In genomic region chr5:143179179-143179578, GRCm38 (mm10) we compare ENCODE assay signal across 10 mouse cellular contexts. TPM values are rescaled to one million over a fixed set of nuclear protein-coding genes. Genes with fewer than 3 reads are reported as not detected.
A peak's percentile ranks its signal among the peaks of the same experiment; 100 is the strongest.
DNase-seq lines count a peak whose midpoint lies in the region; ATAC-seq lines count a peak whose summit lies in the region.
"Had no signal": no experiment of that assay in that cellular context is flagged by ENCODE, and none has a peak within 500 bp of the region (broad histone marks: within the 10 kb centered on the region; RNA-seq: fewer than 3 reads in every experiment).

No protein-coding gene starts in this region.

- peaks cover 7% of the 10 kb centered on the region; the same call in 1 of the 2 replicates for H3K9me3 ChIP-seq in embryonic facial prominence, embryonic 14.5 days (ENCODE audit: control insufficient read depth, low read length)
- H3K9me3 ChIP-seq in limb, embryonic 15.5 days, result no peaks in the 10 kb centered on the region
- H3K9me3 ChIP-seq in stomach, embryonic 15.5 days, result no peaks in the 10 kb centered on the region

- peaks cover 12% of the 10 kb centered on the region; the same call in 1 of the 2 replicates for H3K4me1 ChIP-seq in embryonic facial prominence, embryonic 14.5 days (ENCODE audit: control insufficient read depth, insufficient read depth, low read length)
- H3K4me1 ChIP-seq in limb, embryonic 15.5 days, result peaks cover 11% of the 10 kb centered on the region
- H3K4me1 ChIP-seq in stomach, embryonic 15.5 days, result peaks cover 10% of the 10 kb centered on the region

- peak overlapping the region; percentile 85 for H3K4me2 ChIP-seq in embryonic facial prominence, embryonic 14.5 days (ENCODE audit: low read depth, low read length)
- H3K4me2 ChIP-seq in limb, embryonic 15.5 days, result peak overlapping the region; percentile 79; the same call in 1 of the 2 replicates
- peak overlapping the region; percentile 82 for H3K4me2 ChIP-seq in stomach, embryonic 15.5 days

- no peak for ATAC-seq in embryonic facial prominence, embryonic 14.5 days (ENCODE audit: low read depth)
- ATAC-seq in limb, embryonic 15.5 days (ENCODE audit: insufficient number of reproducible peaks, low FRiP score, low TSS enrichment, low read depth), result no peak
- no peak for ATAC-seq in stomach, embryonic 15.5 days (ENCODE audit: insufficient read depth, low FRiP score, low read depth)

- peak; percentile 23 for DNase-seq in kidney, adult 9 months
- no peak for DNase-seq in kidney, adult 11 months
- peak; percentile 56 for DNase-seq in MEL-GATA-1-ER (ENCODE audit: extremely low read depth, low read depth)
- peak; percentile 42 for DNase-seq in embryonic facial prominence, embryonic 14.5 days (ENCODE audit: low spot score)
- no peak for DNase-seq in frontal cortex, postnatal 25 days (ENCODE audit: low spot score in 2 of 2)
- no peak for DNase-seq in heart, postnatal 36 days

- no peak overlapping the region for H3K27ac ChIP-seq in embryonic facial prominence, embryonic 14.5 days (replicated peaks; ENCODE audit: low read depth, low read length)
- H3K27ac ChIP-seq in limb, embryonic 15.5 days, result no peak overlapping the region
- H3K27ac ChIP-seq in stomach, embryonic 15.5 days, result no peak overlapping the region

- H3K36me3 ChIP-seq in embryonic facial prominence, embryonic 14.5 days (ENCODE audit: control insufficient read depth, insufficient read depth, low read length), result peaks cover 45% of the 10 kb centered on the region
- peaks cover 43% of the 10 kb centered on the region for H3K36me3 ChIP-seq in limb, embryonic 15.5 days
- peaks cover 42% of the 10 kb centered on the region for H3K36me3 ChIP-seq in stomach, embryonic 15.5 days

- WGBS in embryonic facial prominence, embryonic 14.5 days, result 40% methylated on average over 6 of the region's 6 CpGs
- 33% methylated on average over 6 of the region's 6 CpGs for WGBS in limb, embryonic 15.5 days
- WGBS in stomach, embryonic 15.5 days, result 31% methylated on average over 6 of the region's 6 CpGs

- H3K4me3 ChIP-seq in embryonic facial prominence, embryonic 14.5 days (ENCODE audit: low read depth, low read length), result peak overlapping the region; percentile 85; the same call in 1 of the 2 replicates
- peak overlapping the region; percentile 71 for H3K4me3 ChIP-seq in limb, embryonic 15.5 days
- H3K4me3 ChIP-seq in stomach, embryonic 15.5 days (replicated peaks), result peak overlapping the region; percentile 85; the same call in 1 of the 2 replicates

- H3K27me3 ChIP-seq in embryonic facial prominence, embryonic 14.5 days (replicated peaks; ENCODE audit: control insufficient read depth, insufficient read depth, low read length), result no peaks in the 10 kb centered on the region
- H3K27me3 ChIP-seq in limb, embryonic 15.5 days, result no peaks in the 10 kb centered on the region
- no peaks in the 10 kb centered on the region for H3K27me3 ChIP-seq in stomach, embryonic 15.5 days (replicated peaks)

- H3K9ac ChIP-seq in embryonic facial prominence, embryonic 14.5 days (ENCODE audit: low read depth, low read length), result peak overlapping the region; percentile 94
- no peak overlapping the region; the same call in 1 of the 2 replicates for H3K9ac ChIP-seq in limb, embryonic 15.5 days
- no peak overlapping the region for H3K9ac ChIP-seq in stomach, embryonic 15.5 days

- intact Hi-C loops in heart, postnatal 36 days (cut with DNase I), result loop anchor here (5.0 kb wide), 1 partner anchor 123 kb away; no protein-coding TSS in a partner anchor

RNA-seq across cellular contexts. Expression of gene Rbak, which starts 1.4 kb away (rescaled TPM):
- 7.6 and 8.2 TPM in 2 replicates for polyA plus RNA-seq in embryonic facial prominence, embryonic 14.5 days (2014; fragmentation: Nextera tagmentation; extraction: Ambion mirVana)
- 13.4 and 14.8 TPM in 2 replicates for polyA plus RNA-seq in limb, embryonic 15.5 days (2015; fragmentation: Nextera tagmentation; extraction: Ambion mirVana)
- polyA plus RNA-seq in stomach, embryonic 15.5 days (2015; fragmentation: Nextera tagmentation; extraction: Ambion mirVana), result 10.5 and 11.1 TPM in 2 replicates
- 1 to 10 TPM; 4.4 to 5.3 TPM for total RNA-seq in heart, postnatal 36 days (2021)

RNA-seq across cellular contexts. Expression of gene Spdye4b, which starts 1.6 kb away (rescaled TPM):
- not detected in 2 replicates for polyA plus RNA-seq in embryonic facial prominence, embryonic 14.5 days (2014; fragmentation: Nextera tagmentation; extraction: Ambion mirVana)
- not detected in 2 replicates for polyA plus RNA-seq in limb, embryonic 15.5 days (2015; fragmentation: Nextera tagmentation; extraction: Ambion mirVana)
- polyA plus RNA-seq in stomach, embryonic 15.5 days (2015; fragmentation: Nextera tagmentation; extraction: Ambion mirVana), result 0.09 TPM in 1 of 2 replicates, not detected in the other
- not detected for total RNA-seq in heart, postnatal 36 days (2021)
- polyA plus RNA-seq: erythroblast, embryonic 14.5 days had no signal

RNA-seq across cellular contexts. Expression of gene Olfr718-ps1, which starts 31.8 kb away (rescaled TPM):
- 0.07 TPM in 1 of 2 replicates, not detected in the other for polyA plus RNA-seq in embryonic facial prominence, embryonic 14.5 days (2014; fragmentation: Nextera tagmentation; extraction: Ambion mirVana)
- not detected in 2 replicates for polyA plus RNA-seq in limb, embryonic 15.5 days (2015; fragmentation: Nextera tagmentation; extraction: Ambion mirVana)
- polyA plus RNA-seq in stomach, embryonic 15.5 days (2015; fragmentation: Nextera tagmentation; extraction: Ambion mirVana), result not detected in 2 replicates
- not detected for total RNA-seq in heart, postnatal 36 days (2021)
- polyA plus RNA-seq: erythroblast, embryonic 14.5 days; testis, adult 2 months had no signal

RNA-seq across cellular contexts. Expression of gene Spdye4a, which starts 47.5 kb away (rescaled TPM):
- not detected in 2 replicates for polyA plus RNA-seq in embryonic facial prominence, embryonic 14.5 days (2014; fragmentation: Nextera tagmentation; extraction: Ambion mirVana)
- polyA plus RNA-seq in limb, embryonic 15.5 days (2015; fragmentation: Nextera tagmentation; extraction: Ambion mirVana), result not detected in 2 replicates
- not detected in 2 replicates for polyA plus RNA-seq in stomach, embryonic 15.5 days (2015; fragmentation: Nextera tagmentation; extraction: Ambion mirVana)
- not detected for total RNA-seq in heart, postnatal 36 days (2021)

RNA-seq across cellular contexts. Expression of gene Zfp12, which starts 55.8 kb away (rescaled TPM):
- 16.1 and 16.6 TPM in 2 replicates for polyA plus RNA-seq in embryonic facial prominence, embryonic 14.5 days (2014; fragmentation: Nextera tagmentation; extraction: Ambion mirVana)
- 14.8 and 17.0 TPM in 2 replicates for polyA plus RNA-seq in limb, embryonic 15.5 days (2015; fragmentation: Nextera tagmentation; extraction: Ambion mirVana)
- polyA plus RNA-seq in stomach, embryonic 15.5 days (2015; fragmentation: Nextera tagmentation; extraction: Ambion mirVana), result 12.8 and 13.2 TPM in 2 replicates
- total RNA-seq in heart, postnatal 36 days (2021), result 1 to 10 TPM; 8.5 to 8.6 TPM

Comparison
In these comparisons a context has a peak if more than half of its experiments do, and no peak if none do; other contexts are left out.
1. DNase-seq: peak in kidney, adult 9 months (single experiment), MEL-GATA-1-ER (single experiment) and embryonic facial prominence, embryonic 14.5 days (single experiment); none in kidney, adult 11 months (single experiment), frontal cortex, postnatal 25 days (0 of 2) and heart, postnatal 36 days (0 of 2).
2. Peak in every context shown above with its lines, with median percentiles within 50 percentile points of each other: H3K4me2 ChIP-seq and H3K4me3 ChIP-seq.